Mouse (Mus musculus) limb, embryonic 11.5 days (tissue): ENCODE data around the gene Asb8. TPM values are rescaled to one million over a fixed set of nuclear protein-coding genes. Genes with fewer than 3 reads are reported as not detected.

ENCODE experiments used
- ATAC-seq: fragments of 200-750 bp; cut with Nextera tagmentation; 2 replicates; pipeline ENCODE4 v1.8.0; 2017; ENCODE audit warnings: low read depth; ENCODE audit not compliant: insufficient number of reproducible peaks, low FRiP score, low TSS enrichment
- DNase-seq: peaks from one replicate; pipeline ENCODE4 v3.0.0-alpha.2; 2015; ENCODE audit warnings: low spot score
- H3K27ac ChIP-seq: fragments of 300-500 bp; sonication (generic); replicated peaks from 2 replicates; pipeline ENCODE4 v1.5.1; 2014; ENCODE audit warnings: low read depth, mild to moderate bottlenecking, low read length
- H3K27me3 ChIP-seq: fragments of 300-500 bp; sonication (generic); 2 replicates; pipeline ENCODE4 v1.6.1; 2014; ENCODE audit warnings: mild to moderate bottlenecking, low read length, mixed read lengths; ENCODE audit not compliant: control insufficient read depth, insufficient read depth
- H3K36me3 ChIP-seq: fragments of 300-500 bp; sonication (generic); 2 replicates; pipeline ENCODE4 v1.6.1; 2014; ENCODE audit warnings: mild to moderate bottlenecking, low read length, moderate library complexity, mixed read lengths; ENCODE audit not compliant: control insufficient read depth, insufficient read depth
- H3K4me1 ChIP-seq: fragments of 300-500 bp; sonication (generic); 2 replicates; pipeline ENCODE4 v1.6.1; 2014; ENCODE audit warnings: low read length, mixed read lengths; ENCODE audit not compliant: control insufficient read depth, insufficient read depth
- H3K4me2 ChIP-seq: fragments of 300-500 bp; sonication (generic); 2 replicates; pipeline ENCODE4 v1.6.1; 2014; ENCODE audit warnings: low read depth, mild to moderate bottlenecking, moderate library complexity; ENCODE audit not compliant: severe bottlenecking
- H3K4me3 ChIP-seq: fragments of 300-500 bp; sonication (generic); 2 replicates; pipeline ENCODE4 v1.5.1; 2014; ENCODE audit warnings: low read depth, low read length
- H3K9ac ChIP-seq: fragments of 300-500 bp; sonication (generic); 2 replicates; pipeline ENCODE4 v1.6.1; 2014; ENCODE audit warnings: mild to moderate bottlenecking, low read length
- H3K9me3 ChIP-seq: fragments of 300-500 bp; sonication (generic); 2 replicates; pipeline ENCODE4 v1.6.1; 2016; ENCODE audit warnings: low read length; ENCODE audit not compliant: control insufficient read depth
- WGBS: fragments of 180-500 bp; shearing (Covaris S2); extraction: QIAGEN DNeasy Blood & Tissue Kit; methylation state at CpG from one replicate; pipeline ENCODE4 v1.1.7; 2014; 5-methylcytosine and 5-hydroxymethylcytosine counted together
- polyA plus RNA-seq: library from polyadenylated mRNA; unstranded; fragments of >200 nt; fragmentation: Nextera tagmentation; extraction: Ambion mirVana; gene quantifications from 2 replicates; pipeline ENCODE4 v1.2.1, GENCODE M21; 2014

Gene Asb8
- polyA plus RNA-seq, 1 experiment from 2014 or later: 47.2 TPM

DNA sequence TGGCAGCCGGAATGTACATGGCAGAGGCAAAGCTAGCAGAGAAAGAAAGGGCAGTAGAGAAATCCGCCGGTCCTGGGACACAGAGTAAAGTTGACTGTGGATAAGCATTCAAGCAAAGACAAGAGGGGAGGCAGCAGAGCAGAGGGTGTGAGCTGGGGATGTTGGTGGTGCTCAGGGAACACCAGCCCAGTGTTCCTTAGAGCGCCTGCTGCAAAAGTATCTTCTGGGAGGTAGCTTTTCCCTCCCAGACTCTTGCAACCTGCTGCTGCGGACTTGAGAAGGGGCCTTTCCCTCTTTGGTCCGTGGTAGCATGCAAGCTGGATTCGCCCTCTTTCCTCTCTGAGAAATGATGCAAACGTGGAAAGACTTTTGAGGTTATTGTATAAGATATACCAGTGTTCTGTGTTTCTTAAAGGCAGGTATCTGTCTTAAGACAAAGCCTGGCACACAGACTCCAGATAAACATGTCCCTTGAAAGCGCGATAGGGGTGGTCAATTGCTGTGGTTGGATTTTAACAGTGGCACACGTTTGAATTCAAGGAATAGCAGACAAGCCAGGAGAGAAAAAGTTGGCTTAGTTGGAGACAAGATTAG, 57.6 kb downstream of the Asb8 start:
- DNase-seq (peak; percentile 23), ATAC-seq (0 out of 2 replicates have a peak, but pooled peaks have one; percentile 1)
- H3K4me1 ChIP-seq: no peaks in the 10 kb centered on the region
- no peaks in the 10 kb centered on the region for H3K9me3 ChIP-seq
- no peaks in the 10 kb centered on the region for H3K36me3 ChIP-seq
- H3K9ac ChIP-seq: peak overlapping the region; percentile 43; the same call in 1 of the 2 replicates
- H3K27me3 ChIP-seq: no peaks in the 10 kb centered on the region
- H3K27ac ChIP-seq: no peak overlapping the region
- H3K4me2 ChIP-seq: peak overlapping the region; percentile 84
- H3K4me3 ChIP-seq: peak overlapping the region; percentile 74
- WGBS: 42% methylated on average over 11 of the region's 11 CpGs

DNA sequence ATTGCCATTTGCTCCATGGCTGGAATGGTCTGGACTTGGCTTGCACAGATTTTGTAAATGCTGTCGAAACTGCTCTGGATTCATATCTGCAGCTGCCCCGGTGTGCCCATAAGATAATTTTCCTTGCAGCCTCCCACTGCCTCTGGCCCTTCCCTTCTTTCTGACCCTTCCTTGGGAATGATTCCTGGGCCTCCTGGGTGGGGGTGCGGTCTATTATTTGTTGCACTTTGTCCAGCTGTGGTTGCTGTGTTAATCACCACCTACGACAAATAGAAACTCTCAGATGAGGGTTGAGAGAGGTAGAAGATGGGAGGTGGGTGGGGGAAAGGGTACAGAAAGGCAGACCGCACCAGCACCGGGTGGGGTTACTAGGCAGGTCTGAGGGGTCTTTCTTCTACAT, 58.2 kb downstream of the Asb8 start:
- WGBS: 91% methylated on average over 6 of the region's 6 CpGs
- Histone ChIP-seq H3K27me3 (no peaks in the 10 kb centered on the region), H3K9ac (no peak overlapping the region), H3K36me3 (no peaks in the 10 kb centered on the region), H3K4me2 (no peak overlapping the region), H3K9me3 (no peaks in the 10 kb centered on the region), H3K27ac (no peak overlapping the region), H3K4me1 (no peaks in the 10 kb centered on the region), H3K4me3 (no peak overlapping the region)
- no peak for DNase-seq
- ATAC-seq: no peak

DNA sequence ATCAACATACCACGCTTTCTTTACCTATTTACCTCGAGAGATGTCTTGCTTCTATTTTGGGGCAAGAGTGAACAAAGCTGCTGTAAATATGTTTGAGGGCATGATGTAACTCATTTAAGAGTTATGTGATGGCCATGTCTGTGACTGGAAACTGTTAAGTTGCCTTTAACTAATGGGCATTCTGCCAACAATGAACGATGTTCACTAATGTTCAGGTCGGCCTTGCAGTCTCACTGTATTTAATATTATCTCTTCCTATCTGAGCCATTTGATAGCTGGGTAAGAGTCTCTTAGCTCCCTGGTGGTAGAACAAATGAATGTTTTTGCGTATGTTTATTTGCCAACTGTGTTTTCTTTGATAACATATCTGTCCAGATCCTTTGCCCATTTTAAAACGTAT, 58.9 kb downstream of the Asb8 start:
- Histone ChIP-seq H3K4me2 (no peak overlapping the region), H3K4me1 (no peaks in the 10 kb centered on the region), H3K9me3 (no peaks in the 10 kb centered on the region), H3K27ac (no peak overlapping the region), H3K36me3 (no peaks in the 10 kb centered on the region), H3K9ac (no peak overlapping the region), H3K4me3 (no peak overlapping the region), H3K27me3 (no peaks in the 10 kb centered on the region)
- 85% methylated on average over 6 of the region's 6 CpGs for WGBS
- DNase-seq: no peak
- ATAC-seq: no peak

DNA sequence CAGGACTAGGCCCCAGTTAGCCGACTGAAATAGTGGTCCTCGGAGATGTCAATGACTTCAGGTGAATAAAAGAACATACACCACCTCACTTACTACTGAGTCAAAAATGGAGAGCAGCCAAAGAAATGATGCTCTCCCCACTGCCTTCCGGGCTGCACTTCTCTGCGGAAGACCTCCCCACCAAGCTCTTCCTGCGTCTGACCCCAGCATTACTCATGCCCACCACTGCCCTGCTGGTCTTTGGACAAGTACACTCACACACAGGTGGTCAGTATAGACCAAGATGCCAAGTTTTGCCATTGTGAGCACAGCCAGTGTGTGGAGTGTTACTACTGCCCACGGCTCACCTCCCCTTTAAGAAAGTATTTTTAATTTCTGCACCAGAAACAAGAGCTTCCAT, 63.0 kb downstream of the Asb8 start:
- ATAC-seq (no peak), DNase-seq (no peak)
- no peak overlapping the region for H3K4me3 ChIP-seq
- H3K4me2 ChIP-seq: no peak overlapping the region
- H3K36me3 ChIP-seq: no peaks in the 10 kb centered on the region
- H3K4me1 ChIP-seq: no peaks in the 10 kb centered on the region
- WGBS: 94% methylated on average over 6 of the region's 6 CpGs
- H3K9ac ChIP-seq: no peak overlapping the region
- no peaks in the 10 kb centered on the region for H3K9me3 ChIP-seq
- H3K27me3 ChIP-seq: no peaks in the 10 kb centered on the region
- H3K27ac ChIP-seq: no peak overlapping the region

DNA sequence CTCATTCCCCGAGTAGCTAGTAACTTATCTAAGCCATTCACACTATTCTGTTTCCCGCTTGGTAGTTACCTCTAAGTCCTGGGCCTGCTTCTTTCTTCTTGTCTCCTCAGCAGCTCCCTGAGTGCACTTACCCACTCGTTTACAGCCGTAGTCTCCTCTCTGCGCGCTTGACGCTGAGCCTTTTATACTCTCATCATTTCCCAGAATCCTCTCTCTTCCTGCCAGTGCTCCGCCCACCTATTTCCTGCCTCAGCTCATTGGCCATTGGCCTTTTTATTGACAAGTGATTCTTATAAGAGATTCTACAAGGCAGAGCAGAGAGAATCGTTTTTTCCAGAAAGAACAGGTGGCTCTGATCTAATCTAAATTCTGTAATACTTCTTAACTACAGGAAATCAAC, 66.9 kb downstream of the Asb8 start:
- Histone ChIP-seq H3K27ac (no peak overlapping the region), H3K36me3 (no peaks in the 10 kb centered on the region), H3K4me2 (no peak overlapping the region), H3K4me3 (no peak overlapping the region), H3K4me1 (no peaks in the 10 kb centered on the region), H3K27me3 (no peaks in the 10 kb centered on the region), H3K9ac (no peak overlapping the region), H3K9me3 (no peaks in the 10 kb centered on the region)
- DNase-seq (no peak), ATAC-seq (no peak)
- WGBS: 90% methylated on average over 9 of the region's 9 CpGs

DNA sequence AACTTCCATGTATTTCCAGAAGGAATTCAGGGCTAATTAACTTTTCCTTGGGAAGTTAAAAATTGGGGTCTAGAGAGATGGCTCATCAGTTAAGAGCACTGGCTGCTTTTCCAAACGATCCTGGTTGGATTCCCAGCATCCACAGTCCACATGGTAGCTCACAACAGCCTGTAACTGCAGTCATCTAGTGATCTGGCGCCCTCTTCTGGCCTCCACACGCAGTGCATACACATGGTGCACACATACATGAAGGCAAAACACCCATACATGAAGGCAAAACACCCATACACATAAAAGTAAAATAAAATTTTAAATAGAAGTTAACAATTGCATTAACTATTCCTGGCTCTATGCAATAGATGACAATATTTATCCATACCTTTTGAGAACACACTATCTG, 68.5 kb downstream of the Asb8 start:
- no peak overlapping the region for H3K9ac ChIP-seq
- H3K4me2 ChIP-seq: no peak overlapping the region
- DNase-seq: no peak
- 49% methylated on average over 3 of the region's 3 CpGs for WGBS
- H3K36me3 ChIP-seq: no peaks in the 10 kb centered on the region
- H3K4me1 ChIP-seq: peaks cover 1% of the 10 kb centered on the region; the same call in 1 of the 2 replicates
- no peak overlapping the region for H3K4me3 ChIP-seq
- no peaks in the 10 kb centered on the region for H3K9me3 ChIP-seq
- H3K27me3 ChIP-seq: no peaks in the 10 kb centered on the region
- ATAC-seq: no peak
- no peak overlapping the region for H3K27ac ChIP-seq

DNA sequence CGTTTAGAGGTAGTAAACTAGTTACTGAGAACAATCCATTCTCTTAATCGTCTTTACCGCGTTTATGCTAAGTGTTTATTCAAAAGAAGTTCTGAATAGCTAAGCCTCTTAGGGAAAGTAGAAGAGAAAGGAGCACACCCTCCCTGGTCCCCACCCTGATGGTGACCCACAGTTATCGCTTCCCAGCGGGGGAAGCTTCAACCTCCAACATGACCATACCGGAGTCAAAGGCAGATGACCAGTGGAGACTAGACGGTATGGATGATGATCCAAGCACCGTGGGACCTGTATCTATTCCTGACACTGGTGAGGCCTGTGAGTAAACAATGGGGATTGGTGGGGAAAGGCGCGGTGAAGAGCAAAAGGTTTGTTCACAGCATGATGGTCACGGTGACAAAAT, 70.5 kb downstream of the Asb8 start:
- Histone ChIP-seq H3K27ac (no peak overlapping the region), H3K4me3 (no peak overlapping the region), H3K36me3 (no peaks in the 10 kb centered on the region), H3K27me3 (no peaks in the 10 kb centered on the region), H3K4me1 (peaks cover 6% of the 10 kb centered on the region; the same call in 1 of the 2 replicates), H3K9ac (no peak overlapping the region), H3K4me2 (no peak overlapping the region), H3K9me3 (no peaks in the 10 kb centered on the region)
- DNase-seq (no peak), ATAC-seq (no peak)
- WGBS: 88% methylated on average over 12 of the region's 12 CpGs

- WGBS: under 1% methylated on average over 53 of the region's 58 CpGs
- H3K36me3 ChIP-seq: no peaks in the 10 kb centered on the region
Measured at GRCm38 (mm10) chr15:98093121-98094011, 72.1 kb downstream of the Asb8 start, which contains the start of gene Senp1. TSS of gene Senp1 (minus strand) at chr15:98093744.

More at GRCm38 (mm10) chr15:98093121-98094011, 72.1 kb downstream of the Asb8 start, which contains the start of gene Senp1:
- H3K9me3 ChIP-seq: no peaks in the 10 kb centered on the region
- no peaks in the 10 kb centered on the region for H3K27me3 ChIP-seq
- H3K9ac ChIP-seq: peak within 1 kb of the TSS; percentile 91
- H3K4me1 ChIP-seq: peaks cover 6% of the 10 kb centered on the region; the same call in 1 of the 2 replicates
- peak within 1 kb of the TSS; percentile 84 for H3K4me3 ChIP-seq
- DNase-seq (peak; percentile 92), ATAC-seq (peak; percentile 85)
- H3K4me2 ChIP-seq: peak within 1 kb of the TSS; percentile 66
- H3K27ac ChIP-seq: peak within 1 kb of the TSS; percentile 91
